Mouse (Mus musculus) hematopoietic stem cell, adult 5-6 weeks (primary cell): ENCODE data around the gene Pgam5. TPM values are rescaled to one million over a fixed set of nuclear protein-coding genes. Genes with fewer than 3 reads are reported as not detected.

ENCODE experiments used
- ATAC-seq, 2 experiments: fragments of 125-278 bp in 1 of 2; replicated peaks in 1 of 2; 2 replicates each; pipeline ENCODE4 v1.8.0; 2016 to 2017; ENCODE audit warnings: inconsistent platforms in 2 of 2, mild to moderate bottlenecking in 2 of 2, moderate number of reproducible peaks in 2 of 2, low read depth in 1 of 2, moderate TSS enrichment in 1 of 2; ENCODE audit not compliant: low FRiP score in 2 of 2, poor library complexity in 2 of 2, severe bottlenecking in 2 of 2, insufficient read depth in 1 of 2, low TSS enrichment in 1 of 2
- total RNA-seq: library from RNA; stranded (forward); fragments of 172-1452, 232-1000 nt; gene quantifications from 2 replicates; pipeline ENCODE4 v1.2.3, GENCODE M21; 2017

Gene Pgam5
- total RNA-seq = 39.7 and 42.5 TPM in 2 replicates

DNA sequence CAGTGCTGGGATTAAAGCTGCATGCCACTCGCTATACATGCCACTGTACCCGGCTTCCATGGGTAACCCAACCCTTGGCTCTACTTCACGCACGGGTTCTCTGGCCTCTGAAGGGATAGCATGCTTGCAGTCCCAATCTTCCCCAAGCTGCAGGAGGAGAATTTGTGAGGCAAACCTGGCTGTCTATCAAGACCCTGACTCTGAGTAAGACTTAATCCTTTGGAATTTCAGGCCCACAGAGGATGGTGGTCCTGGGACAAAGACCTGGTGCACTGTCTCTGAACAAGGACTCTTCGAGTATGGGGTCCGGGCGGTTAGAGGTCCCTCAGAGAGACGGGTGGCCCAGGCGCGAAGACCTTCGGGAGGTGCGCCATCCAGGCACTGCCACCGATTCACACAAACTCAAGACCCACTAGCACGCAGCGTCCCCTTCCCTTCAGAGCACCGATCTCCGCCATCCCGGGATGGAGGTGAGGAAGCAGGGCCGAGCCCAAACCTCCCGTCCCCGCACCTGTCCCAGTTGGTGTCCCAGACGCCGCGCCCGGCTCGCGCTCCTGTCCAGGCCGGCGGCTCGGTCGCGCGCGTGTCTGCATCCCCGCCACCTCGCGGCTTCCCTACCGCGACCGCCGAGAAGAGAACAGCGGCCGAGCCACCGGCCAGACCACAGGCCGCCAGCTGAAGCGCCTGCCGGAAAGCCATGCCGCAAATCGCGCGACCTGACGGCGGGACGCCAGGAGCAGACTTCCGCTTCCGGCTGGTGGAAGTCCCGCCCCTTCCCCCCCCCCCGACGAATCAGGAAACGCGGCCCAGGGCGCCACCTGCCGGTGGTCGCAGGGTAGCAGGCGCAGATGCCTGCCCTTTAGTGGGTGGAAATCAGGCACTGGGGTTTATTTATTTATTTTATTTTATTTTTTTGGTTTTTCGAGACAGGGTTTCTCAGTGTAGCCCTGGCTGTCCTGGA lies at the start of gene Pgam5:
Gene Pgam5 (minus strand): TSS at position 773 of the 961 bp plus-strand sequence.
- peak; percentile 76 to 90 for ATAC-seq

DNA sequence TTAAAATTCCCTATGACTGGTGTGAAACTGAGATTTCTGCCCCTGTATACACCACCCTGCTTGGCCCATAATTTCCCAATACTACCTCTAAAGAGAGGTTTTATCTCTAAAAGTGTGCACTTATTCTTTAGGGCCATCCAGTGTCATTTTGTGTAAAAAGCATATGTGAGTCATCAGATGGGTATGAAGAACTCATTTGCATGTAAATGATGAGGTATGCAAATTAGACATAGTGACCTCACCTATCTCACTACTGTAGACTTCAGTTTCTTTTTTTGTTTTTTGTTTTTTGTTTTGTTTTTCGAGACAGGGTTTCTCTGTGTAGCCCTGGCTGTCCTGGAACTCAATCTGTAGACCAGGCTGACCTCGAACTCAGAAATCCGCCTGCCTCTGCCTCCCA lies 43.4 kb upstream of the Pgam5 start:
- no peak for ATAC-seq

DNA sequence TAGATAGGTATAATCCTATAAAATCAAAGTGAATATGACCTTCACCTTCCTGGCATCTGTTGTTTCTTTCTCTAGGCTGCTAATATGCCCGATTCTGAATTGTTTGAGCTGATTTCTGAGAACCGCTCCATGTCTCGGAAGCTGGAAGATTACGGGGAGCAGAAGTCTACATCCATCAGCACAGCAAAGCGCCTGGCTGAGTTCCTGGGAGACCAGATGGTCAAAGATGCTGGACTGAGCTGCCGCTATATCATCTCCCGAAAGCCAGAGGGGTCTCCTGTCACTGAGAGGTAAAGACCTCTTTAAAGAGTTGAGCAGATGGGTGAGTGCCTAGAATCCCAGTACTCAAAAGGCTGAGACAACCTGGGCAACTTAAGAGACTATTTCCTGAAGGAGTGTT lies 39.1 kb upstream of the Pgam5 start:
- no peak for ATAC-seq

DNA sequence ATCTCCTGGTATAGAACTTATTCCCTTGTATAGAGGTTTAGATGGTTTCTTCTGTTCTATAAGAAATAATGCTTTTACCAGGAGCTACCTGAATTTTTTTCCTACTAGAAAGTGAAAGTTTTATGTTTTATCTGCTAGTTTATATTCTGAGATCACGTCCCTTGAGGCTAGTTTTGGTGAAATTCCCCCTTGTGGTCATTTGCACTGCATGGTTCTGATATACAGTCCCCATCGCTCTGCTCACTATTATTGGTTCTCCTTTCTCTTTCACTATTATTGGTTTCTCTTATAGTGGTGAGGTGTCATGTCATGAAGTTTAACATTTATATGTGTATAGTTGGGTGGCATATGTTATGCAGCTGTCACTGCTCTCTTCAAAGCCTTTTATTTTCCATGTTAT lies 30.9 kb upstream of the Pgam5 start:
- ATAC-seq = no peak

GRCm38 (mm10) chr5:110296637-110297036 lies 26.9 kb upstream of the Pgam5 start:
- no peak for ATAC-seq

DNA sequence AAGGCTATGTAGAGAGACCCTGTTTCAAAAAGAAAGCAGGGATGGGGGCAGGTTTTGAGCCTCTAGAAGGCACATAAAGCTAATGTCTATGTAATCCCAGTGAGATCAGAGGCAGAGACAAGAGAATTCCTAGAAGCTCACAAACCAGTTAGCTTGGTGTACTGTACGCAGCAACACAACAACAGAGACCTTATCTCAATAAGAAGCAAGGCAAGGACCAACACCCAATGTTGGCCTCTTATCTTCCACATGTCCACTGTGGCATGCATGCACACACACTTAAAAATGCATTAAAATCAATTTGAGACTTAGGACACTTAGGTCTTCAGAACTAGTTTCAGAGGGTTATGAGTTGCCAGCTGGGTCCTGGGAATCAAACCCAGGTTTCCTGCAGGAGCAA lies 21.9 kb upstream of the Pgam5 start:
- ATAC-seq = no peak

DNA sequence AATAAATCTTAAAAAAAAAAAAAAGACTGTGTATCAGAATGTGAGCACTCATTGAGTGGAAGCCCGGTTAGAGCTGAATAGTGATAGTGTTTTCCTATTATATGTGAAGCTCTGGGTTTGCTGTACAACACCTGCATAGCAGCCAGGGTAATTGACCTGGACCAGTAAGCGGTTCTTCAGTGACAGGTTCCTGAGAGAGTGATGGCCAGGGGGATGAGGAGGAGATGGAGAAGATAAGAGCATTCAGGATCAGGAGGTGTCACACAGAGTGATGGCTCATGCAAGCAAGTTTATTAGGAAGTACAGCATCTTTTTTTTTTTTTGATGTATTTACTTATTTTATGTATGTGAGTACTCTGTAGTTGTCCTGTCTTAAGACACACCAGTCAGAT lies 17.4 kb upstream of the Pgam5 start:
- ATAC-seq = no peak

- ATAC-seq = peak in 1 of 2 experiments; percentile 9; a peak in 2 of 4 replicates
These were observed 16.9 kb upstream of the Pgam5 start for GRCm38 (mm10) chr5:110286446-110287083.

DNA sequence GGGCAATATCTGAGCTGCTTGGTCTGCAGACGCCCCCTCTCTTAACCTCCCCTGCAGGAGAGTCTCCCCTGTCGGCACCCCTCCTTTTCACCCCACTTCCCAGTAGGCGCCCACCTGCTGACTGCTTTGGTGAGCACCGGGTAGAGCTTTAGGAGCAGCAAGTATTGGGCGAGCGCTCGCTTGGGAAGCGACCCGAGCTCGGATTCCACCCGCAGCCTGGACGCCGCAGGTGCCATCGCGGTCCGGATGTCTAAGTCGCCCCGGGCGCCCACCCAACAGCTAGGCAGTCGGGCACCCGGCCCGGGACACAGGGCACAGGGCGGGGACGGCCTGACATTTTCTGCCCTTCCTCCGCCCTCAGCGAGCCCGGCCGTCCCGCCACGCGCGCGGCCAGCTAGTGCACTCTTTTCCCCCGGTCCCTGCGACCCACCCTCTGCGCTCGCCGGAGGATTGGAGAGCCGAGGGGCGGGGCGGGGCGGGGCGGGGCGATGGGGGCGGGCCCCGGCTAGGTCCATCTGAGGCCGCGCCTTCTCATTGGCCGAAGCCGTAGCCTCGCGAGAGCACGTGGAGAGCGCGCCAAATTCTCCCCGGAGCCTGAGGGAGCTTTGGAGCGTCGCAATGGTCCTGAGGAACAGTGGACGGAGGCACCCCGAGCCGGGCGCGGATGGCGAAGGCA lies 16.2 kb upstream of the Pgam5 start, which contains the start of the genes Pxmp2 and Pole:
Gene Pxmp2 (minus strand): TSS at position 417 of the 676 bp plus-strand sequence.
Gene Pole (plus strand): TSS at position 537 of the 676 bp plus-strand sequence.
- peak; percentile 85 to 87 for ATAC-seq

DNA sequence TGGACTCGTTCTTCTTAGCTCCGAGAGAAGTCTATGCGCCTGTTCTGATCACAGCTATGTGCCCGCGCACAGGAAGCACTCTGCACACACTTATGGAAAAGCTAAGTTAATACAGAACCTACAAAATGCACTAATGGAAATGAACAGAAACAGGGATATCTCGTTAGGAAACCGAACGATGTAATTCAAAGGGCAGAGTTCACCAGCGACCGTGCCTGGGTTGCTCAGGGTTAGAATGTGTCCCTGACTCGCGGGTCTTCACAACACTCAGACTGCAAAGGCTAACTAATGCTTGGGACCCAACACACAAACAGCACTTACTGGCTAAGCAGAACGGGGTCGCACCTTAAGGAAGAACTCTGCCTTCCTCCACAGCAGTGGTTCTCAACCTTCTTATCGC lies 15.4 kb upstream of the Pgam5 start:
- ATAC-seq = peak; percentile 18 to 44; a peak in 1 of 4 replicates

- ATAC-seq = peak; percentile 53 to 70; a peak in 2 of 4 replicates
These were observed 14.8 kb upstream of the Pgam5 start for GRCm38 (mm10) chr5:110284536-110284935.

DNA sequence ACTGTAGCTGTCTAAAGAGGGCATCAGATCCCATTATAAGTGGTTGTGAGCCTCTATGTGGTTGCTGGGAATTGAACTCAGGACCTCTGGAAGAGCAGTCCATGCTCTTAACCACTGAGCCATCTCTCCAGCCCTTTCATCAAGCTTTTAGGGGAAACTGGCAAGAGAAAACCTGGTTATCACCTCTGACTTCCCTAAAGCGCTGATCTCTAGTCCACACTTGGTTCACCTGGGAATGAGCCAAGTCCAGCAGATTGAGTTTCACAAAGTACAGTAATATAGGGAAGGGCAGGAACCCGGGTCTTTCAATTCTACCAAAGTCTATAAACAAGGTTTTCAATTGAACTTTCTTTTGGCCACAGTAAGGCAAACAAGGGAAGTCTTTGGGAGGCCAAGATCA lies 12.3 kb upstream of the Pgam5 start:
- ATAC-seq = no peak

GRCm38 (mm10) chr5:110276910-110277309 lies 7.2 kb upstream of the Pgam5 start:
- ATAC-seq = no peak

GRCm38 (mm10) chr5:110276391-110276790 lies 6.7 kb upstream of the Pgam5 start:
- ATAC-seq = no peak

GRCm38 (mm10) chr5:110274846-110275245 lies 5.1 kb upstream of the Pgam5 start:
- no peak for ATAC-seq

DNA sequence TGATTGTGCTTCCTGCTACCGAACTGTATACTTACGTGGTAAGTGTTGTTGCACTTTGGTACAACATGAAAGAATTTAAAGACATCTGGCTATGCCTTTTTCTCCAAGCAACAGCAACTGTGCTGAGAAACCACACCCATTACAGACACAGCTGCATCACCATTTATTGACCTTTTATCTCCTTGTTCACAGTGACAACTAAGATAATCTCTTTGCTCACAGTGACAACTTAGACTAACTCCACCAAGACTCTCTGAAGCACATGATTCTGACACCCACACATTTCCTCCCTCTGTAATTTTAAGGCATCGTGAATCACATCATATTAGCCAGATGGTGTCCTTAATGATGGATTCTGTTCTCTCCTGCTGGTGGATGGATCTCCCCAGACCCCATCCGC lies 4.4 kb upstream of the Pgam5 start:
- no peak for ATAC-seq

GRCm38 (mm10) chr5:110270242-110270641 lies 529 bp upstream of the Pgam5 start:
- no peak for ATAC-seq

- no peak for ATAC-seq
These were observed 2.8 kb downstream of the Pgam5 start for GRCm38 (mm10) chr5:110266941-110267340.
